Mouse (Mus musculus) myocyte (in vitro differentiated cells): ENCODE results near the gene Bcr.

Source experiments
- MAX ChIP-seq: IDR thresholded peaks from one replicate; pipeline ENCODE4 v1.6.1; 2011; ENCODE audit warnings: low read depth, mild to moderate bottlenecking, control low read depth
- POLR2A ChIP-seq: IDR thresholded peaks from one replicate; pipeline ENCODE4 v1.6.1; 2011; ENCODE audit warnings: low read depth, mild to moderate bottlenecking, control low read depth, moderate library complexity; ENCODE audit not compliant: insufficient read length
- SRF ChIP-seq: IDR thresholded peaks from one replicate; pipeline ENCODE4 v1.6.1; 2011; ENCODE audit warnings: low read depth; ENCODE audit not compliant: control insufficient read depth, insufficient read length
- USF1 ChIP-seq: IDR thresholded peaks from one replicate; pipeline ENCODE4 v1.6.1; 2011; ENCODE audit warnings: low read depth, mild to moderate bottlenecking, control low read depth, moderate library complexity

DNA sequence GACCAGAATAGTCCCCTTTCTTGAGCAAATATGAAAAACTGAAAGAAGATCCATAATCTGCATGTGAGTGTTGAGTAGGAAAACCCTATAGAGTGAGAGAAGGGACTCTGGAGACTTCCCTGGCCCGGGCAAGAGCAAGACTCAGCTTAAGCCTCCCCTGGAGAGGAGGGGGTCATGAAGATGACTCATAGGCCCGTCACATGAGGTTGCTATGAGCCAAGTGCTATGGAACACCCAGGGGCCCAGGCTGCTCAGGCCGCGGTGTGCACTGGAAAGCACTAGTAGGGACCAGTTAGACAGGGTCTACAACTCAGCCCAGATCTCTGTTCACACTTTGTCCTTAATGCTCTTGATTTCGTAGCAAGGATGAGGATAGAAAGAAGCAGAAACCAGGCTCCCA lies 54.8 kb downstream of the Bcr start:
- no peak for TF ChIP-seq MAX
- no peak for TF ChIP-seq POLR2A
- TF ChIP-seq SRF: no peak
- no peak for TF ChIP-seq USF1
